Mouse (Mus musculus) hematopoietic stem cell, adult 5-6 weeks (primary cell): ENCODE measurements around the gene Fam171a2. TPM values are rescaled to one million over a fixed set of nuclear protein-coding genes. Genes with fewer than 3 reads are reported as not detected.
A peak's percentile ranks its signal among the peaks of the same experiment; 100 is the strongest.

ENCODE experiments used
- ATAC-seq, 2 experiments: fragments of 125-278 bp in 1 of 2; replicated peaks in 1 of 2; 2 replicates each; pipeline ENCODE4 v1.8.0; 2016 to 2017; ENCODE audit warnings: inconsistent platforms in 2 of 2, mild to moderate bottlenecking in 2 of 2, moderate number of reproducible peaks in 2 of 2, low read depth in 1 of 2, moderate TSS enrichment in 1 of 2; ENCODE audit not compliant: low FRiP score in 2 of 2, poor library complexity in 2 of 2, severe bottlenecking in 2 of 2, insufficient read depth in 1 of 2, low TSS enrichment in 1 of 2
- total RNA-seq: library from RNA; stranded (forward); fragments of 172-1452, 232-1000 nt; gene quantifications from 2 replicates; pipeline ENCODE4 v1.2.3, GENCODE M21; 2017

Gene Fam171a2
- total RNA-seq, 1 experiment from 2014 or later, result 13.5 TPM

DNA sequence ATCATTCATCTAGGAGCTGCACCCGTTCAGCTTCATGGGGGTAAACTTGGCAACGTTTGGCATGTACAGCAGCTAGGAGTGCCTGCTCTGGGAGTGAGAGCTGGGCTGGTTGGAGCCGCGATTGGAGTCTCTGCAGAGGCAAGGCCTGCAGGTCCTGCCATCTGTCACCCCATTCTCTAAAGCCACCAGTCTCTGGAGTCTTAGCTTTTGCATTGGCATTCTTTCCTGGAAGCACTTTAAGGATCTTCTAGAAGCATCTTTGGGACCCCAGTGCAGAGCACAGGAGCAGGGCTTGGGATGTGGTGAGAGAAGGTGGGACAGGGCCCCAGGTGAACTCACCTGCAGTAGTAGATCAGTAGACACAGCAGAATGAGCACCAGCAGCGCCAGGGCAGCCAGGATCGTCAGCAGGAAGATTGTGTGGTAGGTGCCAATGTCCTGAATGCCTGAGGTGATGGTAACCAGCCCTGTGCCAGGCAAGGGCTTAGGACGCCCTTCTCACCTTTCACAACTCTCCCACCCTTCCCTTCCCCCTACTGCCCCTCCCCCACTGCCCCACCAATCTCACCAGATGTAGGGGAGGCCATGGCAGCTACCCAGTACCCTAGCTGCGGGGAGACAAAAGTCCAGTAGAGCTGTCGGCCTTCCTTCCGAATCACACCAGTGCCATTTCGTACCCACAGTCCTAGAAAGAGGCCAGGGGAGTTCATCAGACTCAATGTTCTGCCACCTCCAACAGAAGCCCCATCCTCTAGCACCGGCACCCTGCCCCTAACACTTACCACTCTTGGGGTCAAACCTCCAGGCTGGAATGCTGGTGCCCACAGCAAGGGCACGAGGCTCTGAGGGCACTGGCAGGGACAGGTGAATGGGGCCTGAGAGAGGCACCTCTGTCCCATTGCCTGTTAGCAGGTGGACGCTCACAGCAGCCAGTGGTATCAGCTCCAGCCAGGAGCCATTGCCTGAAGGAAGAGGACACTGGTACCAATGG, 8.1 kb downstream of the Fam171a2 start:
- no peak for ATAC-seq

DNA sequence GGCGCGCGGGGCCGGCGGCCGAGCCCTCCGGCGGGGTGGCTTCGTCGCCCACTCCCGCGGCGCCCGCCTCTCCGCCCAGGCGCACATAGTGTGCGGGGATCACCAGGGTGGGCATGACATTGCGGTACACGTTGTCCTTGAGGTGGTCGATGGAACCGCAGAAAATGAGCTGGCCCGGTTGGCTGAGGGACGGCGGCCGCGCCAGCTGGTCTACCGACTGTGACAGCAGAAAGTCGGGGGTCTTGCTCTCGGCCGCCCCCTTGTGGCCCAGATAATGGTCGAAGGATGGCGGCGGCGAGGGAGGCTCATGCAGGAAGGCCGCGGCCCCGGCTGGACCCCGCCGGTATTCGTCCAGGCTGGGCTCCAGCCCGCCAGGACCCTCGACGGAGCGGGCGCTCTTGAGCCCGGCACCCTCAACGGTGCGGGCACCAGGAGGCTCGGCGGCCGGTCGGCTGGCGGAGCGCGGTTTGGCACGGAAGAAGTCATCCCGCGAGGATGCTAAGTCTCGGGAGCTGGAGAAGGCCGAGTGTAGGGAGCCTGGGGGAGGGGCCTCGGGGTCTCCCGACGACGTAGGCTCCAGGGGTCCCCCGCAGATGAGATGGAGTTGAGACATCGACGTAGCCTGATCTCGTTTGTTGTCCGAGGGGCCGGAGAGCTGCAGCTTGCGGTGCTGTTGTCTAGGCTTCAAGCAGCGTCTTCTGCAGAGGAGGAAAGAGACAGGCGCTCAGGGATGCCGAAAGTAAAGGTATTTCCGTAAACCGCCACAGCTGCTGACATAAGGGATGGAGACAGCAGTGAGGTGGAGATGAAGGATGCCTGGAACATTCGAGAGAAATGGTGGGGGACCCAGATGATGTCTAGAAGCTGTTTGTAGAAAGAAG, 9.0 kb downstream of the Fam171a2 start:
- ATAC-seq, result peak; percentile 24 to 57; a peak in 2 of 4 replicates

DNA sequence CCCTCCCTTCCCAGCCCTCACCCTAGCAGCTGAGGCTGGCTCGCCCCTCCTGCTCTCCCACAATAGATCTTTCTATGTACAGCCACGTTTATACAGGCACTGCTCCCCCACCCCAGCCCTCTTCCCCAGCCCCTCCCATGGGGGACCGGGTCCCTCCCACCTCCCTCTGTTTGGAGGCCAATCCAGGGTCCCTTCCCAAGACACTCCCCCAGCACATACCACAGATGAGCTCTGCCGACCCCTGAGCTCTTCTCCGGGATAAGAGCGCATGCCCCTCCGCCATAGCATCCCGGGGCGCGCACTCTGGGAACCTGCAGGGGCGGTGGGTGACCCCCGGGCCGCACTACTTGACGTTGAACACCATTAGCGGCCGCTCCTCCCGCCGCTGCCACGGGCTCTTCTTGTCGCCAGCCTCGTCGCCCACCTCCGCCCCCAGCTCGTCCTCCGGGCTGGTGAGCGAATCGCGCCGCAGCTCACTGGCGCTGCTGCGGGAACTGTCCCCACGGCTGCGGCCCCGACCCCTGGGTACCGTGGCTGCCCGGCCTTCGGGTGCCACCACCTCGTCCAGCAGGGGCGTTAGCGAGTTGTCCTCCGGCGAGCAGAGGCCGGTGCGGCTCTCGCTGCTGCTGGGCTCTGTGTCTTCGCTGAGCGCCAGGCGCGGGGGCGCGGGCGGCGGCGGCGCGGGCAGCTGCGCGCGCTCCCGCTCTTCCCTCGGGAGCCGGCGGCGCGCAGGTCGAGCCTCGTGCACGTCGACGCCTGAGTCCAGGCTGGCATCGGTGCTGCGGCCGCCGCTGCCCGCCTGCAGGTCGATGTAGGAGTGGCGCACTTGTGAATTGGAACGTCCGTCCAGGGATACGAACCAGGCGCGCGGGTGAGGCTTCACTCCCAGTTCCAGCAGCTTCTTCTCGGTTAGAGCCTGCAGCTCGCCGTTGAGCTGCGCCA, 10.1 kb downstream of the Fam171a2 start:
- no peak for ATAC-seq

DNA sequence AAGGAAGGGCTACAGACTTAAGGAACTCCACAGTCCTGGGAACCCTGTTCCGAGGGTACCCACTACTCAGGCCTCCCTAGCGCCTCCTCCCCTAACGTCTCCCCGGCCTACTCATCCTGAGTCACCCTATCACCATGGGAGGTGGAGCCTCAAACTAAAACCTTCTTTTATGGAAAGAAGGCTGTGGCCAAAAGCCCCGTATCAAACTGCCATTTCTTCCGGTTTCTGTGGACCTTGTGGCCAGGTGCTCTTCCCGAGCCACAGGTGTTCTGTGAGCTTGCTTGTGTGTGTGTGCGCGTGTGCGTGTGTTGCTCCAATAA, 11.1 kb downstream of the Fam171a2 start:
- ATAC-seq, result no peak

- ATAC-seq, result no peak
Measured at GRCm38 (mm10) chr11:102435754-102436470, 11.6 kb downstream of the Fam171a2 start.

DNA sequence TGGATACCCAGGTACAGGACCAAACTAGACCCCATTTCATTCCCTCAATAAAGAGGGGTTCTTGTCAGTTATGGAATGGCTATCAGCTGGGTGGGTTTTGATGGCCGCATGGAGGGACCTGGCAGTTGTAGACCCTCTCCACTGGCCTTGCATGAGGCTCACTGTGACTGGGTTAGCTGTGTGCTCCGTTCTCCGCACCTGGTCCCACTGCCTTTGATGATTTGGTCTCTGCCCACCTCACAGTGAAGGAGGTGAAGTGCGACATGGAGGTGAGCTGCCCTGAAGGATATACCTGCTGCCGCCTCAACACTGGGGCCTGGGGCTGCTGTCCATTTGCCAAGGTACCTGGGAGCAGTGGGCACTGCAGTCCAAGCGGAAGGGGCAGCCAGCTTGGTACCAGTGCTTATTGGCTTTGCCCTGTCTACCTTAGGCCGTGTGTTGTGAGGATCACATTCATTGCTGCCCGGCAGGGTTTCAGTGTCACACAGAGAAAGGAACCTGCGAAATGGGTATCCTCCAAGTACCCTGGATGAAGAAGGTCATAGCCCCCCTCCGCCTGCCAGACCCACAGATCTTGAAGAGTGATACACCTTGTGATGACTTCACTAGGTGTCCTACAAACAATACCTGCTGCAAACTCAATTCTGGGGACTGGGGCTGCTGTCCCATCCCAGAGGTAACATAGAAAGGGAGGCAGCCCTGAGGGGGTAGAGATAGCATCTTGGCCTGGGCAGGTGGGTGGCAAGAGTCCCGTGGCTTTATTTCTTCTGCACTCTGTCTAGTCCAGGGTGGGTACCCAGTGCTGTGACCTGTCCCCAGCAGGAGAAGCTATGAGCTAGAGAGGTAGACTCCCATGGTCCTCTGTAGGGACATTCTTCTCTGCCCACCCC, 12.4 kb downstream of the Fam171a2 start:
- no peak for ATAC-seq

GRCm38 (mm10) chr11:102434406-102434805, 13.1 kb downstream of the Fam171a2 start:
- 0 out of 4 replicates have a peak, but pooled peaks of 1 of the 2 experiments have one; percentile 29 for ATAC-seq

GRCm38 (mm10) chr11:102433866-102434265, 13.6 kb downstream of the Fam171a2 start:
- no peak for ATAC-seq

DNA sequence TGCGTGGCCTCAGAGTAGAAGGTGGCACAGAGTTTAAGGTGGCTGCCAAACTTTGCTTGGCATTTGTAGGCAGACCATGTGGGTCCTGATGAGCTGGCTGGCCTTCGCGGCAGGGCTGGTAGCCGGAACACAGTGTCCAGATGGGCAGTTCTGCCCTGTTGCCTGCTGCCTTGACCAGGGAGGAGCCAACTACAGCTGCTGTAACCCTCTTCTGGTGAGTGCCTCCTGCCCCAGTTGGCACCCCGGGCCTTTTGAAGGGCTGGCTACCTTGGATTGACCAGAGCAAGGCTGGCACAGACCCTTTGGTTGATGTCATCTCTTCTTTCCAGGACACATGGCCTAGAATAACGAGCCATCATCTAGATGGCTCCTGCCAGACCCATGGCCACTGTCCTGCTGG, 14.6 kb downstream of the Fam171a2 start:
- no peak for ATAC-seq

DNA sequence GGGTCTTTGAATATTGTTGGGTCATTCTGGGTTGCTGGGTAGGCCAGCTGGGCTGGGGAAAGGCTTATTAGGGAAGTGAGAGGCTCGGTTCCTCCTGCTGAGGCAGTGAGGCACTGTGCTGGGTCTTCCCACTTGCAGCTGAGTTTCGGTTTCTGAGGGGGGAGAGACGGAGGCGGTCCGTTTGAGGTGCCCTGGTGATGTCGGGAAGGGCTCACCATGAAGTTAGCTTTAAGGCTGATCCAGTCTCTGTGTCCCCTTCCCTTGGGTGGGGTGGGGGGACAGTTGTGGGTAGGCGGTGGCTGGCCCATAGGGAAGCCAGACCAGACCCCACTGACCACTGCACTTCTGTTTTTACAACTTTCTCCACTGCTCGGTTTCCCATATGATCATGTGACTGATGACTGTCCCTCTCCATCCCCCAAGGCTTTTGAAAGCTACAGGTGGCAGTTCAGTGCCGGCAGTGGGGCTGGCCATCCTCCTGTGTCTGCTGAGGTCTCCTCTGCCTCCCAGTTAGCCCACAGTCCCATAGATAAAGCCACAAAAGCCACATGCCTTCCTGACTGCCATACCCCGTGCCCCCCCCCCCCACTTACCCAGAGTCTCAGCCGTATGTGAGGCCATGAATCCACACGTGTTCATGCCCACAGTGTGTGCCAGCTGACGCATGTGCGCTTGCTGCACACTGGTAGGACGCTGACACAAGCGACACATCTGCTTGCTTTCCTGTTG, 15.2 kb downstream of the Fam171a2 start:
- ATAC-seq, result peak; percentile 52 to 55

- ATAC-seq, result no peak
Measured at GRCm38 (mm10) chr11:102431728-102432114, 15.8 kb downstream of the Fam171a2 start.

DNA sequence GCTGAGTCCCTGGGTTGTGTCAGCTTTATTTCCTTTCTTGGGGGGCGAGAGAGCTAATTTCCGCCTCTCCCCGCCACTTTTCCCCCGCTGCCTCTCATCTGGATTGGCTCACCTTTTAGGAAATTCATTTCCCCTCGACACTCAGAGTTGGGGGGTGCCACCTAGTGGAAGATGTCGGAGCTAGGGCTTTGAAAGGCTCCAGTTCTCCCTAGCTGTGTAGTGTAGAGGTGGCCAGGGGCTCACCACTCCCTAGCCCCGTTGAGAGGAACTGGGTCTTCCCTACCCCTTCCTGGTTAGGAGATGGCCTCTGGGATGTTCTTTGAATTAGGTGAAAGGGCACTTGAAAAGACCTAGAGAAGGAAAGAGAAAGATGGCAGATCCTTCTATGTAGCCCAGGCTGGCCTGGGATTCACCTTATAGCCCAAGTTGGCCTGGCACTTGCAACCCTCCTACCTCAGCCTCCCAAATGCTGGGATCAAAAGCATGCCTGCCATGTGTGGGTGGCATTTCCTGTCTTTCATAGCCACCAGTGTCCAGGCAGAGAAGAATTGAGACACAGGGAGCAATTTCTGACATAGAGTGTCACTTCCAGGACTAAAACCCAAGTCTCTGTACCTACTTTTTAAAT, 16.4 kb downstream of the Fam171a2 start:
- ATAC-seq, result peak in 1 of 2 experiments; percentile 29; a peak in 1 of 4 replicates

DNA sequence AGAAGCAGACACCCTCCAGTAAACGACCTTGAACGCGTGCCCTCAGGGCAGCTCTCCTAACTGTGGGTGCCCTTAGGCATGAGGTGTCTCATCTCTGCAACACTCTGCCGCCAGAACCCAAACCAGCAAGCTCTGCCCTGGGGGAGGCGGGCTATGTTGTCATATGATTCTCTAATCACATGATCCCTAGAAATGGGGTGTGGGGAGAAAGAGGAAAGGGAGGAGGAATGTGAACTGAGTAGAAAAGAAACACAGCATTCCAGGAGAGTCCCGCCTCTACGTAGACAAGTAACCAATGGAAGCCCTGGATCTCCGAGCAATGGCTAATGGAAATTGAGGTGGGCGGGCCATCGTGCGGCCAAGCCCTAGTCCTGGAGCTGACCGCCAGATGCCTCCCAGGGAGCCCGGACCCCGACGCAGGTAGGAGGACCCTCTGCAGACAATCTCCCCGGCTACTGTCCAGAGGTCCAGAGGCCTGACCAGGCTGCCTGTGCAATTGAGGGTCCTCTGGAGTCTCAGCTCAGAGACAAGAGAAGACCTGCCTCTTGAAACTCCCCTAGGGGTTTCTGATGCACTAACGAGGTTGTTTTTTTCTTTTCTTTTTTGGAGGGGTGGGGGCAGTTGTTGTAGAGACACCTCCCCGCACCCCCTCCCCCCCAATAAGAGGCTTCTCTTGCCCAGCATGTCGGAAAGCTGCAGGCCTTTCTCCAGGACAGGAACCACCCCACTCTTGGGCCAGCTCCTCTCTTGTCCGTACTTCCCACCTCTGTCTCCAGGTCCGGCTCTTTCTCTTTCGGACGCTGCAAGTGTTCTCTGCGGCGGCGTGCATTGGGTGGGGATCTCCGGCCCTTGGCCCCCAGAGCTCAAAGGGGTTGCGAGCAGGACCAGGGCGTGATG, 17.1 kb downstream of the Fam171a2 start, which contains the start of gene Grn:
Gene Grn (plus strand): TSS at position 195 of the 897 bp plus-strand sequence.
- ATAC-seq, result peak; percentile 68 to 78

- ATAC-seq, result no peak
Measured at GRCm38 (mm10) chr11:102429551-102429950, 17.9 kb downstream of the Fam171a2 start.
